Mouse (Mus musculus) heart, postnatal 25 days (tissue): ENCODE data around the gene Apmap. TPM values are rescaled to one million over a fixed set of nuclear protein-coding genes. Genes with fewer than 3 reads are reported as not detected.

Experiments used
- DNase-seq: peaks from one replicate; pipeline ENCODE4 v3.0.0; 2022; ENCODE audit warnings: low spot score
- intact Hi-C: fragments of 180-260 bp; cut with DNase I; formaldehyde crosslinking; loops from one replicate; pipeline ENCODE4 v1.15.1; 2025
- total RNA-seq, 2 experiments: library from RNA; stranded (reverse); gene quantifications; 2 replicates each; pipeline ENCODE4 v1.2.3; 2021

The Apmap gene
- total RNA-seq: 10 to 100 TPM; 52.0 to 55.7 TPM

GRCm38 (mm10) chr2:150608087-150608799, at the start of gene Apmap:
Apmap (minus strand) TSS chr2:150608567.
- peak; percentile 87 for DNase-seq
- intact Hi-C loops: loop anchor here (2.0 to 5.0 kb wide), 2 partner anchors 141 to 299 kb away; partner anchors contain the start of genes Entpd6 and Gins1

GRCm38 (mm10) chr2:150656975-150657768, 48.8 kb upstream of the Apmap start:
- no peak for DNase-seq
- intact Hi-C loops: no loop called here

- intact Hi-C loops: no loop called here
- DNase-seq: no peak
Measured at GRCm38 (mm10) chr2:150656112-150656511, 47.7 kb upstream of the Apmap start.

- no peak for DNase-seq
- intact Hi-C loops: no loop called here
Measured at GRCm38 (mm10) chr2:150655290-150655689, 46.9 kb upstream of the Apmap start.

GRCm38 (mm10) chr2:150654814-150655213, 46.4 kb upstream of the Apmap start:
- intact Hi-C loops: no loop called here
- DNase-seq: no peak

GRCm38 (mm10) chr2:150651366-150651765, 43.0 kb upstream of the Apmap start:
- DNase-seq: no peak

GRCm38 (mm10) chr2:150650511-150651074, 42.2 kb upstream of the Apmap start:
- no peak for DNase-seq
- intact Hi-C loops: no loop called here

More at GRCm38 (mm10) chr2:150651366-150651765, 43.0 kb upstream of the Apmap start:
- intact Hi-C loops: no loop called here

GRCm38 (mm10) chr2:150648300-150648895, 40.0 kb upstream of the Apmap start:
- DNase-seq: peak; percentile 10
- intact Hi-C loops: no loop called here

- intact Hi-C loops: no loop called here
Measured at GRCm38 (mm10) chr2:150647681-150648299, 39.4 kb upstream of the Apmap start.

GRCm38 (mm10) chr2:150646411-150647121, 38.2 kb upstream of the Apmap start:
- intact Hi-C loops: no loop called here
- DNase-seq: no peak

More at GRCm38 (mm10) chr2:150647681-150648299, 39.4 kb upstream of the Apmap start:
- DNase-seq: no peak

GRCm38 (mm10) chr2:150645225-150645624, 36.9 kb upstream of the Apmap start:
- DNase-seq: no peak
- intact Hi-C loops: no loop called here

GRCm38 (mm10) chr2:150643726-150644415, 35.5 kb upstream of the Apmap start:
- no peak for DNase-seq
- intact Hi-C loops: no loop called here

- no peak for DNase-seq
- intact Hi-C loops: no loop called here
Measured at GRCm38 (mm10) chr2:150643166-150643565, 34.8 kb upstream of the Apmap start.

- intact Hi-C loops: no loop called here
- no peak for DNase-seq
Measured at GRCm38 (mm10) chr2:150638370-150638733, 30.0 kb upstream of the Apmap start.

GRCm38 (mm10) chr2:150637702-150638369, 29.5 kb upstream of the Apmap start:
- intact Hi-C loops: no loop called here
- no peak for DNase-seq

- intact Hi-C loops: no loop called here
- DNase-seq: no peak
Measured at GRCm38 (mm10) chr2:150635877-150636446, 27.6 kb upstream of the Apmap start.

- DNase-seq: no peak
- intact Hi-C loops: no loop called here
Measured at GRCm38 (mm10) chr2:150629255-150629654, 20.9 kb upstream of the Apmap start.

- DNase-seq: no peak
- intact Hi-C loops: no loop called here
Measured at GRCm38 (mm10) chr2:150627140-150627539, 18.8 kb upstream of the Apmap start.
